Mouse (Mus musculus) spleen, adult 2 months (tissue): Measurements from ENCODE around the gene Psmg1. TPM values are rescaled to one million over a fixed set of nuclear protein-coding genes. Genes with fewer than 3 reads are reported as not detected.
A peak's percentile ranks its signal among the peaks of the same experiment; 100 is the strongest.
"Not testable (repeated sequence)": the region's sequence is repeated elsewhere in the genome, so short reads cannot be mapped to it uniquely, and the experiment has no call there.

ENCODE experiments used
- DNase-seq, 2 experiments: peaks; one replicate each; pipeline versions ENCODE4 v3.0.0 to v3.0.0-alpha.2; 2012 to 2021; ENCODE audit warnings: low spot score in 2 of 2, low read depth in 1 of 2
- H3K27ac ChIP-seq: fragments of 200-500 bp; 2 replicates; pipeline ENCODE4 v1.5.1; 2012; ENCODE audit warnings: low read length, inconsistent platforms; ENCODE audit not compliant: insufficient read depth
- H3K27me3 ChIP-seq: fragments of 200-500 bp; 2 replicates; pipeline ENCODE4 v1.6.1; 2012; ENCODE audit warnings: mild to moderate bottlenecking, moderate library complexity, low read length, inconsistent platforms; ENCODE audit not compliant: control insufficient read depth, insufficient read depth
- H3K36me3 ChIP-seq: fragments of 200-500 bp; 2 replicates; pipeline ENCODE4 v1.6.1; 2012; ENCODE audit warnings: mild to moderate bottlenecking, low read length, inconsistent platforms; ENCODE audit not compliant: control insufficient read depth, insufficient read depth
- H3K4me1 ChIP-seq: fragments of 200-500 bp; 2 replicates; pipeline ENCODE4 v1.6.1; 2011; ENCODE audit warnings: inconsistent platforms; ENCODE audit not compliant: control insufficient read depth, insufficient read depth, insufficient read length
- H3K4me3 ChIP-seq: fragments of 200-500 bp; 2 replicates; pipeline ENCODE4 v1.5.1; 2011; ENCODE audit warnings: mild to moderate bottlenecking, inconsistent platforms; ENCODE audit not compliant: insufficient read depth, insufficient read length; ENCODE audit errors: extremely low read depth
- CTCF ChIP-seq: fragments of 200-500 bp; IDR thresholded peaks from 2 replicates; pipeline ENCODE4 v1.5.1; 2011; ENCODE audit warnings: mild to moderate bottlenecking, inconsistent platforms; ENCODE audit not compliant: insufficient read depth, insufficient read length, insufficient replicate concordance; ENCODE audit errors: extremely low read depth
- POLR2A ChIP-seq: fragments of 200-500 bp; IDR thresholded peaks from 2 replicates; pipeline ENCODE4 v1.6.1; 2011; ENCODE audit warnings: low read depth, low read length, inconsistent platforms
- WGBS: fragments of 180-500 bp; shearing (Covaris S2); methylation state at CpG from one replicate; pipeline ENCODE4 v1.1.7; 2018; 5-methylcytosine and 5-hydroxymethylcytosine counted together
- polyA plus RNA-seq: library from polyadenylated mRNA; depleted of rRNA; stranded (reverse); fragments of >200 nt; gene quantifications from 2 replicates; pipeline ENCODE4 v1.2.3, GENCODE M21; 2012

Gene Psmg1
- polyA plus RNA-seq, 1 experiment = 8.6 TPM

DNA sequence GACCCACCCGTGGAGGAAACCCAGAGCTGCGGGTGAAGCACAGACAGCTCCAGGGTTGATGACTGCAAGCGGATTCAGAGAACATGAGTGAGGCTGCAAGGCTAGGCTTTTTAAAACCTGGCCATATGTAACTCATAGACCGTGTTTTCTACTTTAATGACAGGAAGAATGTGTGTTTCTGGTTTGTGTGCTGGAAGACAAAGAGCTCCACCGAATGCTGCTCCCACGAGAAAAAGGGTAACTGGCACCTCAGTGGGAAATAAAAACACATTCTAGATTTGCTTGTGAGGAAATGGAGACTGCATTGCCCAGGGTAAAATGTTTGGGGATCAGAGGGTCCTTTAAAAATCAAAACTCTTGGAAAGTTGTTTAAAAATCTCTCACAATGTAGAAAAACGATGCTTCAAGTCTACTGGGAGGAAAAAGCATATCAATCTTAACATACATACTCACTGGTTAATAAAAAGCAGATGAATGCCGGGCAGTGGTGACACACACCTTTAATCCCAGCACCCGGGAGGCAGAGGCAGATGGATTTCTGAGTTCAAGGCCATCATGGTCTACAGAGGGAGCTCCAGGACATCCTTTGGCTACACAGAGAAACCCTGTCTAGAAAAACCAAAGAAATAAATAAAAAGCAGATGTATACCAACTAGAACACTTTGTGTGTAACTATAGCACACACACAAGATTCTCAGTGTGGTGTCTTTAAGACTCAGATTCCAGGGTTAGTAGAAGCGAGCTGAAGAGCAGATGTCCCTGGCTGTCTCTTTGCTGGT, 551 bp upstream of the Psmg1 start:
- WGBS = 8% methylated on average over 10 of the region's 10 CpGs
- TF ChIP-seq POLR2A = no peak
- TF ChIP-seq CTCF = no peak
- Histone ChIP-seq H3K27ac (peak overlapping the region; percentile 84), H3K4me1 (no peaks in the 10 kb centered on the region; the same call in 1 of the 2 replicates), H3K36me3 (0 out of 2 replicates have a peak, but pooled peaks cover 1% of the 10 kb centered on the region), H3K27me3 (no peaks in the 10 kb centered on the region), H3K4me3 (peak overlapping the region; percentile 99)
- DNase-seq = no peak

- no peaks in the 10 kb centered on the region; the same call in 1 of the 2 replicates for H3K4me1 ChIP-seq
- H3K27ac ChIP-seq = peak overlapping the region; percentile 71; the same call in 1 of the 2 replicates
- peaks cover 8% of the 10 kb centered on the region for H3K36me3 ChIP-seq
- DNase-seq = no peak
- WGBS = 31% methylated on average over 5 of the region's 5 CpGs
- TF ChIP-seq POLR2A (no peak), CTCF (no peak)
- no peak overlapping the region for H3K4me3 ChIP-seq
- no peaks in the 10 kb centered on the region for H3K27me3 ChIP-seq
Measured at GRCm38 (mm10) chr16:95984911-95985310, 5.8 kb downstream of the Psmg1 start.

GRCm38 (mm10) chr16:95983601-95984000, 7.2 kb downstream of the Psmg1 start:
- 77% methylated on average over 7 of the region's 7 CpGs for WGBS
- TF ChIP-seq CTCF (peak; percentile 45; the same call in 1 of the 2 replicates), POLR2A (no peak)
- Histone ChIP-seq H3K4me3 (no peak overlapping the region), H3K27me3 (no peaks in the 10 kb centered on the region), H3K4me1 (no peaks in the 10 kb centered on the region; the same call in 1 of the 2 replicates), H3K27ac (no peak overlapping the region), H3K36me3 (peaks cover 10% of the 10 kb centered on the region)
- peak in 1 of 2 experiments; percentile 30 for DNase-seq

GRCm38 (mm10) chr16:95970841-95971240, 19.9 kb downstream of the Psmg1 start:
- TF ChIP-seq CTCF (no peak), POLR2A (no peak)
- H3K36me3 ChIP-seq = no peaks in the 10 kb centered on the region
- H3K27ac ChIP-seq = no peak overlapping the region
- H3K4me1 ChIP-seq = no peaks in the 10 kb centered on the region
- 86% methylated on average over 2 of the region's 2 CpGs for WGBS
- H3K27me3 ChIP-seq = no peaks in the 10 kb centered on the region
- no peak overlapping the region for H3K4me3 ChIP-seq
- DNase-seq = no peak

- Histone ChIP-seq H3K4me1 (no peaks in the 10 kb centered on the region), H3K27ac (no peak overlapping the region), H3K4me3 (no peak overlapping the region), H3K36me3 (no peaks in the 10 kb centered on the region), H3K27me3 (no peaks in the 10 kb centered on the region)
- WGBS = 61% methylated on average over 11 of the region's 11 CpGs
- no peak for DNase-seq
- TF ChIP-seq POLR2A = no peak
- TF ChIP-seq CTCF = no peak
Measured at GRCm38 (mm10) chr16:95967455-95967854, 23.3 kb downstream of the Psmg1 start.

DNA sequence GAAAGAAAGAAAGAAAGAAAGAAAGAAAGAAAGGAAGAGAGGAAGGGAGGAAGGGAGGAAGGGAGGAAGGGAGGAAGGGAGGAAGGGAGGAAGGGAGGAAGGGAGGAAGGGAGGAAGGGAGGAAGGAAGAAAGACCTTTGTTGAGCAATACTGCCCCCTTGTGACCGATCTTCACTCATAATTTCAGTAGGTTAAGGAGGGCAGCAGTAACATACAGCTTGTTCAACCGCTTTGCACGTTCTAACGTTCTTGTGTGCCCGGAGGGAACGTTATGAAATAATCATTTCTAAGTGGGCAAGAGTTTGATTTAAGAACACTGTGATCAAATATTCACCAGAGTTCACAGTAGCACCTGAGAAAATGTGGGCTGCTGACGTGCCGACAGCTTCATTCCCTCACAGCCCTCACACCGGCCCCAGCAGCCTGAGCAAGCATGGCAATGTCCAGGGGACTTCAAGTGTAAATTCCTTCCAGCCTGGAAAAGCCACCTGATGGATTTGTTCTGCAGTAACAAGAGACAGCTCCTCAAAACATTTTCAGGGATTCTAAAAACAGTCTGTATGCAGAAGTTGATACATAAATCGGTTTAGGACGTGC, 26.2 kb downstream of the Psmg1 start:
- 0 out of 2 replicates have a peak, but pooled peaks have one; percentile 2 for TF ChIP-seq CTCF
- TF ChIP-seq POLR2A = no peak
- no peak overlapping the region for H3K4me3 ChIP-seq
- WGBS = 49% methylated on average over 11 of the region's 11 CpGs
- H3K27me3 ChIP-seq = no peaks in the 10 kb centered on the region
- no peak overlapping the region for H3K27ac ChIP-seq
- no peaks in the 10 kb centered on the region for H3K36me3 ChIP-seq
- no peaks in the 10 kb centered on the region for H3K4me1 ChIP-seq
- no peak for DNase-seq

DNA sequence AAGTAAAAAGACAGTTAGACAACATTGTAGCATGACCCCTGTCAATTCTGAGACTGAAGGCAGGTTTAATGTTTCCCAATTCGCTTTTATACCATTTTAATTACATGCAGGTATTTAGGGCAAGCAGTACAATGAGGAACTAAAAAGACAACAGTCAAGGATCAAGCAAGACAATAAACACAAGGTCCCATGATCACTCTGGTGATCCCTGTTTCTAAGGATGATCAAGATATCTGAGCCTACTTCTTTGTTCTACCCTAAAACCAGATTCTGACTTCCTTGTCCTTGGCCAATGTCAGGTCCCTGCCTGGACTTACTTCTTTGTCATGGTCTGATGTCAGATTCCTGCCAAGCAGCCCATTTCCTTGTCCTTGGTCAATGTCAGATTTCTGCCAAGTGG, 29.3 kb downstream of the Psmg1 start:
- H3K4me3 ChIP-seq, H3K27ac ChIP-seq, H3K36me3 ChIP-seq, DNase-seq, H3K27me3 ChIP-seq, H3K4me1 ChIP-seq: not testable (repeated sequence)
- 84% methylated on average over 1 of the region's 1 CpGs for WGBS

DNA sequence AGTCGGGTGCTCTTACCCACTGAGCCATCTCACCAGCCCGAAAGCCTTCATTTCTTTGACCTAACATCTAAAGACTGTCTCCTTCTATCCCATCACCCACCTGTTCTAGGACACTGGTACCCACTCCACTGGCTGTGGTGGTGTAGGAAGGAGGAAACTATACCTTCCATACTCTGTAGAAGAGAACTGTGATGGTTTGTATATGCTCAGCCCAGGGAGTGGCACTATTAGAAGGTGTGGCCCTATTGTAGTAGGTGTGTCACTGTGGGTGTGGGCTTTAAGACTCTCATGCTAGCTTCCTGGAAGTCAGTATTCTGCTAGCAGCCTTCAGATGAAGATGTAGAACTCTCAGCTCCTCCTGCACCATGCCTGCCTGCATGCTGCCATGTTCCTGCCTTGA, 30.1 kb downstream of the Psmg1 start:
- not testable (repeated sequence) for DNase-seq, H3K36me3 ChIP-seq, H3K4me3 ChIP-seq, H3K4me1 ChIP-seq, H3K27ac ChIP-seq, H3K27me3 ChIP-seq
- WGBS = 94% methylated on average over 2 of the region's 2 CpGs
